Mouse (Mus musculus) layer of hippocampus, adult 9-10 months (tissue): ENCODE measurements around the gene Pnrc2.

Experiments
- DNase-seq: peaks from one replicate; pipeline ENCODE4 v3.0.0; 2022; ENCODE audit warnings: low spot score

Gene Pnrc2

DNA sequence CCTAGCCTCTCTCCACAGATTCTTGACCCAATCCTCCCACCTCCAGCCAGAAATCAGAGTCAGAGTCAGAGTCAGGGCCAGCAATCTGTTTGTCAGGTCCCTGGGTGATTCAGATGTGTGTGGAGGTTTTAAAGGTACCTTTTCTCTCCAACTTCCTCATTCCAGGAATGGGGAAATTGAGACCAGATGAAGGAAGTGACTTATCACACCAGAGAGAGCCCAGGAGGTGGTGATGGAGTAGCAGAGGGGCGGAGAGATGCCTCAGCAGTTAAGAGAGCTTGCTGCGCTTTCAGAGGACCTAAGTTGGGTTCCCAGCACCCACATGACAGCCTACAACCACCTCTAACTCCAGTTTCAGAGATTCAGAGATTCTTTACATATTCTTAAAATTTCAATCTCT lies 17.9 kb upstream of the Pnrc2 start:
- no peak for DNase-seq

DNA sequence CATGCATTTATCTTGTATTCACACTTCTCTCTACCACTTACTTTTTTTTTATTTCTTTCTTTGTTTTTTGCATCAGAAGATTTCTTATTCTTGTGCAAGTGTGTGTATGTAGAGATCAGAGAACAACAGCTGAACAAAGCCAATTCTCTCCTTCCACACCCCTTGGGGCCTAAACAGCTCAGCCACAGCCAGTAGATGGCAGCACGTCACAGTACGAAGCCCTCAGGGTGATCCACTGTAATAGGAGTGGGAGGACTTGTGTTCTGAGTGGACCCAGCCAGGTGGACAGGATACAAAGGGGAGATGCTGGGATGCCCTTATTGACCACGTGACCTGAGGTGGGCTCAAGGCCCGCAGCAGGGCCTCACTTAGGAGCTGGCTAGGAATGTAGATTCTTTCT lies 16.2 kb upstream of the Pnrc2 start:
- no peak for DNase-seq

DNA sequence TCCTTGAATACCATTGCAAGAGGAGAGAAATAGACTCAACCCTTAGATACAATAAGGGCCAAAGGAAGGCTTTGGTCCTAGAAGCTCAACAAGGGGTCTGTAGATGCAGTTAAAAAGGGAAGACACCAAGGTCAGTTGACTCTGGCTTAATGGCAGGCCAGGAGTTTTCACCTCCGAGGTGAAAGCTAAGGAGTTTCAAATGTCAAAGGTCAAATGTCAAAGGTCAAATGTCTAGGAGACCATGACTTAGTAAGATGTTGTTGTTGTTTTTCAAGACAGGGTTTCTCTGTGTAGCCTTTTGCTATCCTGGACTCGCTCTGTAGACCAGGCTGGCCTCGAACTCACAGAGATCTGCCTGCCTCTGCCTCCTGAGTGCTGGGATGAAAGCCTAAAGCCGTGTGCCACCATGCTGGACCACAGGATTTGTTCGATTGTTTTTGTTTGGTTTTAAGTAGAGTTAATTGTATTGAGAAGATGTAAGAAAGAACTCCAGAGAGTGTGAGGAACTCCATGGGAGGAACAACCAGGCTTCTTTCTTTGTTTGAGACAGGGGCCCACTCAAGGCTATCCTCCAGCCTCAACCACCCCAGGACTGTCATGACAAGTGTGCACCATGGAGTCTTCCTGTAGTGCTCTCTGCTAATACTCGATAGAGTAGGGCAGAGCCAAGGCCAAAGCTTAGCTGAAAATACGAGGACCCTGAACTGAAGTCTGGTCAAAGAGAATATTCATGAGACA lies 15.7 kb upstream of the Pnrc2 start:
- no peak for DNase-seq

DNA sequence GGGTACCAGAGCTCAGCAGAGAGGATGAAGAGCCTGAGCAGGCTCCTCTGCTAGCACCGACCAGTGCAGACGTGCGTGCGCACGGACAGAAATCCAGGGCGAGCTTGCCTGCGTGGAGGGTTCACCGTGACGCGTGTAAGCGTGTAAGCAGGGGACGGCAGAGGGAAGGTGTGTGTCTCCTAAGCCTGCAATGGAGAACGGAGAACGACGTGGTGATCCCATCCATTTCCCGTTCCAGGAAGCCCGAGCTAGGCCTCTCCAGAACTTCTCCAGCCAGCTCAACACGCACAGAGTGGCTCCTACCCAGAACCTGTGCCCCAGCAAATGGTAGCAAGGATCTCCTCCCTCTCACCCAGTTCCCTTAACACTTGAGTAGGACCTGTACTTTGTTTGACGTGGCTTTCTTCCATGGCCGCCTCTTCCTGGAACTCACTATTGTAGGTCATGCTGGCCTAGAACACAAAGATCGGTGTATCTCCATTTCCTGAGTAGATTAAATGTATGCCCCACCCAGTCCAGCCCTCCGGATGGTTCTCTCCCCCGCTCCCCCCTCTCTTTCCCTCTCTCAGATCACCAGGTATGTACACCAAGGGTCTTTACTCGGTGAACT lies 14.9 kb upstream of the Pnrc2 start:
- DNase-seq, result no peak

DNA sequence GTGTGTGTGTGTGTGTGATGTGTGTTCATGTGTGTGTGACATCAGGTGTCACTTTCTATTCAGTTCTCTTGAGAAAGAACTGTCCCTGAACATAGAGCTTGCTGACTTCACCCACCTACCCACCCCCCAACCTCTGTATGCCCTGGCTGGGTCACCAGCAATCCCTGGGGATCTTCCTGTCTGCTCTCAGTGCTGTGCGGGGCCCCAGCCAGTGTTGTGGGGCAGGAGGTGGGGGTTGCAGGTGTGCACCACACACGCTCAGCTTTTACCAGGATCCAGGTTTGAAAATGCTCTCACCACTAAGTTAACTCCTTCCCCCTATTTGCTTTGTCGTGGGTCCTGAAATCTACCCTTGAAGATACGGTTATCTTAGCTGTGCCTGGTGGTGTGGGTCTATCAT lies 12.5 kb upstream of the Pnrc2 start:
- DNase-seq, result no peak

DNA sequence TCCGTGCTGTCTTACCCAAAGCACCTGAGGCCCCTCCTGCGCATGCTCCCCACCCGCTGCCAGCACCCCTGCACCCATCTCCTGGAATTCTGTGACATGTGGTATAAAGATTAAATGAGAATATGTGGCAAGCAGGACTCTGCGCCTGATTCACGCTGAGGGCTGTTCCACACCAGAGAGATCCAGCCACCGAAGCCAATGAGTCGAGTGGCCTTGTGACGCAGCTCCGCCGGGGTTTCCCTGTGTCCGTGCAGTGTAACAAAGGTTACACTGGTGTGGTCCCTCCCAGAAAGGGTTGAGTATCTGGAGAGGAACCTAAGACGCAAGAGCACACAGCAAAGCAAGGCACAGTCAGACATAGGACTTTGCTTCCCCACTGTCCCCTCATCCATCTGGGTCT lies 12.0 kb upstream of the Pnrc2 start:
- DNase-seq, result no peak

DNA sequence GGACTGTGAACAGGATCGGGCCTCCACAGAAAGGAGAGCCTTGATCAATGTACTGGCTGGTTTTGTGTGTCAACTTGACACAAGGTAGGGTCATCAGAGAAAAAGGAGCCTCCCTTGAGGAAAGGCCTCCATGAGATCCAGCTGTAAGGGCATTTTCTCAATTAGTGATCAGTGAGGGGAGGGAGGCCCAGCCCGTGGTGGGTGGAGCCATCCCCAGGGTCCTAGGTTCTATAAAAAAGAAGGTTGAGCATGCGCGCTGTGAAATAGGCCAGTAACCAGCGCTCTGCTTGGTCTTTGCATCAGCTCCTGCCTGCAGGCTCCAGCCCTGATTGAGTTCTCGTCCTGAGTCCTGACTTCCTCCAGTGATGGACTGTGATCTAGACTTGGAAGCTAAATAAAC lies 10.9 kb upstream of the Pnrc2 start:
- DNase-seq, result no peak

DNA sequence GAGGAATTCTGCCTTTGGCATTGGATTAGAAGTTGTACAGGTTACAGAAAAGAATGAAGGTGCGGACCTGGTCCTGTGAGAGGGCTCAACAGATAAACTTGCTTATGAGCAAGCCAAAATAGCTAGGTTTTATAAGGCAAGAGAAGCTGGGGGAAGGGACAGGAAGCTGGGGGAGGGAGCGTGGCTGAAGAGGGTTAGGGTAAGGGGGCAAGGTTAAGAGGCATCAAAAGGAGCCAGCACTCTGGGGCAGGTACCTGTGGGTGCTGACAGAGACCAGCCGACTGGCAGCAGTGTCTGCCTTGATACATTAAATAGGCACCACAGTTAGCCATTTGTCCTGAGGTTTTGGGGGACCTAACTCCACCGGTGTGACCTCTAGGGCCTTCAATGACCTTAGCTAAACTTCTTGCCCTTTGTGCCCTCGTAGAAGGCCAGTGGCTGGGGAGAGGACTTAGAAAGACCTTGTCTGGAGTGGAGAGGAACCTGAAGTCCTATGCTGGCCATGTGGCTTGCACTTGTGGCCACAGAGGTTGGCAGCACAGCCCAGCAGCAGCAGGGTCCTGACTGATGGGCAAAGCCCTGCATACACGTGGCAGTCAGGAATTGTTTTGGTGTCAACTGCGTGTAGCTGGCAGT lies 10.3 kb upstream of the Pnrc2 start:
- DNase-seq, result no peak

DNA sequence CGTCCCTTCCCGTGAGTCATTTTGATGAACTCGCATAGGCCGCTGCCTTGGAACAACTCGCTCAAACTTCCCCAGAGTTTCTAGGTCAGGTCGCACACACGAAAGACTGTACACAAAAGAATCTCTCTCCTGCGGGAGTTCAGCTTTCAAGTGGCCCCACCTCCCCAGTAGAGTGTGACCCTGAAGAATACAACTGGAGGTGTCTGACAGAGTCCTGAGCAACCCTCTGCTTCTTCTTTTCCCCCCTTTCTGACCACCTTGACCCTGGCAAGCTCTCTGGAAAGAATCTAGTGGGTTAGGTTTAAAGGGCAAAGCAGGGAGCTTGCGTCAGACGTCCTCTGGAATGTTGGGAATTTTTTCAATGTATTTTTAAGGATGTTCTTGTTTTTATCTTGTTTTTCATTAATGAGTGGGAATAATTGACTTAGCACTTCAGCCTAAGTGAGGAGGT lies 9.8 kb upstream of the Pnrc2 start:
- no peak for DNase-seq

DNA sequence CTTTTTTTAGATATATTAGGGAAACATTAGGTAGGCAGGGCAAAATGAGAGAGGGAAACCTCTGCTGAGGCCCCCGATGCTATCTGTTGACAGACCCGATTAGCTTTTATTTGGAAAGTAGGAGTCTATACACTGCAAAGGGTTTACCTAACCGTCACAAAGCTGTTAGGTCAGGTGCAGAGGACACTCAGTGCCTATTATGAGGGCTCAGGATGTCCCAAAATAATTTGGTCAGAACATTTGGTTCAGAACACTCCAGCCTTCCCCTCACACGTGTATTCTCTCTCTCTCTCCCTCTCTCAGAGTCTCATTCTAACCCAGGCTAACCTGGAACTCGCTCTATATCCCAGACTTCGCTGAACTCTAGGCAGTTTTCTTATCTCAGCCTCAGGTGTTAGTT lies 8.4 kb upstream of the Pnrc2 start:
- no peak for DNase-seq

DNA sequence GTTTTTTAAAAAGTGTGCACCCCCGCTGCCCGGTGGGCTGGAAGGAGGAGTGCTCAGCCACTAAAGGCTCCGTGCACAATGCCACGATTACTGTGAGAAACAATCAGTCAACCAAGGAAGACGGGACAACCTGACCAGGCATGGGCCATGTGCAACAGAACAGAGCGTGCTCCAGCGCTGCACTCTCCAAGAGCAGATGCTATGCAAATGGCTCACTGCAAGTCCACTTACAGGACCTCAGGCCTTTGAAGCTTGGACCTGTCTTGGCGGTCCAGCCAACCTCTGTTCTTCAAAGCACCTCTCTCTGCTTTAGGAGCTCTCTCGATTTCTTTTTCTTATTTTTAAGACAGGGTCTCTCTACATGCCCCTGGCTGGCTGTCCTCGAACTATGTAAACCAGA lies 6.9 kb upstream of the Pnrc2 start:
- no peak for DNase-seq

DNA sequence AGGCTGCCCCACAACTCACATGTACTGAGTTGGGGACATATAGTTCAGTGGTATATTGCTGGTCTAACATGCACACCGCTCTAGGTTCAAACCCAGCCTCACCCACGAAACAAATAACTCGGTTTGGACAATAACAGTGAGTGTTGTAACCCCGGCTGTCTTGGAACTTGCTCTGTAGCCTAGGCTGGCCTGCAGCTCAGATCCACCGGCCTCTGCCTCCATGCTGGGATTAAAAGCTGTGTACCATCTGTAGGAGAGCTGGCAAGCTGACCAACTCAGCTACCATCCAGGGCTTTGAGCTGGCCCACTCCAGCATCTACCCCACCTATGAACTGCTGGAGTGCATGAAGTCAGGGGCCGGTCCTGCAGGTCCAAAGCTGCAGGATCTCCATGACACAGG lies 6.4 kb upstream of the Pnrc2 start:
- no peak for DNase-seq

DNA sequence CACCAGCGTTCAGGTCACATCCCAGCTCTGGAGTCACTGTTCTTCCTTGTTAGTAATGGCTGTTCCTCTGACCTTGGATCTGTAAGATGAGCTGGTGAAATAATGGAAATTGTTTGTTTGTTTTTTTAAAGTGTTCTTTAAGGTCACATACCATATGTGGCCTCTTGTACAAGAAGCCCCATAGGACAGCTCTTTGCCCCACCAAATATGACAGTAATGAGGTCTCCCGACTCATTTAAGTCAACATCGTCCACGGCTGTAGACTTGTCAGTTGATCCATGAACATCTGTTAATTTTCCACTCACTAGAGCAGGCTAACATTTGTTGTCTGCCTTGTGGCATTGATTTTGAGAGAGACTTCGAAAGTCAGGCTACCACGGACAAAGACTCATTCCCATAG lies 5.4 kb upstream of the Pnrc2 start:
- DNase-seq, result no peak

DNA sequence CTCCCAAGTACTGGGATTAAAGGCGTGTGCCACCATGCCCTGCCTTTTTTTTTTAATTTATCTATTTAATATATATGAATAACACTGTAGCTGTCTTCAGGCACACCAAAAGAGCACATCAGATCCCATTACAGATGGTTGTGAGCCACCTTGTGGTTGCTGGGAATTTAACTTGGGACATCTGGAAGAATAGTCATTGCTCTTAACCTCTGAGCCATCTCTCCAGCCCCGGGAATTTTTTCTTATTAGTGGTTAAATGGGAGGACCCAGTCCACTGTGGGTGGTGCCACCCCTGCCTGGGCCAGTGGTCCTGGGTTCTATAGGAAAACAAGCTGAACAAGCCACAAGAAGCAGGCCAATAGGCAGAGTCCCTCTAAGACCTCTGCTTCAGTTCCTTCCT lies 4.1 kb upstream of the Pnrc2 start:
- DNase-seq, result no peak

DNA sequence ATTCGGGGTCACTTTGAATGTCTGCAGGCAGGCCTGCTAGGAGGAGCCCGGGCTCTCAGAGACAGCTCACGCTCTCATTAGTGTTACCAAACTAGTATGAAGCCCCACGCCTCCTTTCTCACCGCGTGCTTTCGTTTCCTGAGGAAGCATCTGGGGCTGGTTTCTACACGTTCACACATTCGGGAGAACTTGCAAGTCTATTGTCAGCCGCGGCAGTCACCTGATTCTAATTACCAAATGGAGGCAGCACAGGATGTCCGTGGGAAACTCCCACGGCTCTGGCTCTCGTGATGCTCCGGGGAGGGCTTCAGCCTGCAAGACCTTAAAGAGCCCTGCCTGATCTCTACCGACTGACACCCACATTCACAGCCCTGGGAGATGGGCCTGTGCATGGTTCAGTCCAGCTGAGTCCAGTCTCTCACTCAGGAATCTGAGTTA lies 3.0 kb upstream of the Pnrc2 start:
- peak; percentile 63 for DNase-seq

DNA sequence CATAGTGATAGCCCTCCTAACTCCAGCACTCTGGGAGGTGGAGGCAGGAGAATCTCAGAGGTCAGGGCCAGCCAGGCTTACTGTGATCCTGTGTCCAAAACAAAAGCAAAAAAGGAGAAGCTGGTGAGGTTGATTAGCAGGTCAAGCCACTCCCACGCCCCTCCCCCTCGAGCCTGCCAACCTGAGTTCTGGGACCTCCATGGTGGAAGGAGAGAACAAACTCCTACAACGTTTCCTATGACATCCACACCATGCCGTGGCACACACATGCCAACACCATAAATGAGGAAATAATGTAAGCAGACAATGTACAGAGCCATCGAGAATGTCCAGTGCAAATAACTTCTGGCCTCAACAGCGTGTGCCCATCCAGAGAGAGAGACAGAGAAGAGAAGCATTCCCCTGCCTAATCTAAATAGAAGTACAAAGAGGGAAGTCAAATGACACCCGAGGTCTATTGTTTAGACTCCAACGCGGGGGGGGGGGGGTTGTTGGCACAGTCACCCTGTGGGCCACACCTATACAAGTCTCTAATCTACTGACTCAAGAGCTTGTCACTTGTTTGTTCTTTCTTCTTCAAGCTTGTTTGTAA lies 2.4 kb upstream of the Pnrc2 start:
- no peak for DNase-seq

DNA sequence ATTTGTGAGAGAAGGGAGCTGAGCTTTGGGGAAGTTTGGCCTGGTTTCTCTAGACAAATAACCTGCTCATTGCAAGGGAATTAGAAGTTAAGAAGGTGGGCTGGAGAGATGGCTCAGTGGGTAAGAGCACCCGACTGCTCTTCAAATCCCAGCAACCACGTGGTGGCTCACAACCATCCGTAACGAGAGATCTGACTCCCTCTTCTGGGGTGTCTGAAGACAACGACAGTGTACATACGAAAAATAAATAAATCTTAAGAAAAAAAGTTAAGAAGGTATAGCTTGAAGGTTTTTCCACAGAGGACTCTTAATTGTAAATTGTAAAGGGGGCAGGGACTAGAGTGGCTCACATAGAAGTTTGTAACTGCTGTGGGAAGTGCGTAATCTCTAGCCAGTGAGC lies 1.9 kb upstream of the Pnrc2 start:
- DNase-seq, result no peak

DNA sequence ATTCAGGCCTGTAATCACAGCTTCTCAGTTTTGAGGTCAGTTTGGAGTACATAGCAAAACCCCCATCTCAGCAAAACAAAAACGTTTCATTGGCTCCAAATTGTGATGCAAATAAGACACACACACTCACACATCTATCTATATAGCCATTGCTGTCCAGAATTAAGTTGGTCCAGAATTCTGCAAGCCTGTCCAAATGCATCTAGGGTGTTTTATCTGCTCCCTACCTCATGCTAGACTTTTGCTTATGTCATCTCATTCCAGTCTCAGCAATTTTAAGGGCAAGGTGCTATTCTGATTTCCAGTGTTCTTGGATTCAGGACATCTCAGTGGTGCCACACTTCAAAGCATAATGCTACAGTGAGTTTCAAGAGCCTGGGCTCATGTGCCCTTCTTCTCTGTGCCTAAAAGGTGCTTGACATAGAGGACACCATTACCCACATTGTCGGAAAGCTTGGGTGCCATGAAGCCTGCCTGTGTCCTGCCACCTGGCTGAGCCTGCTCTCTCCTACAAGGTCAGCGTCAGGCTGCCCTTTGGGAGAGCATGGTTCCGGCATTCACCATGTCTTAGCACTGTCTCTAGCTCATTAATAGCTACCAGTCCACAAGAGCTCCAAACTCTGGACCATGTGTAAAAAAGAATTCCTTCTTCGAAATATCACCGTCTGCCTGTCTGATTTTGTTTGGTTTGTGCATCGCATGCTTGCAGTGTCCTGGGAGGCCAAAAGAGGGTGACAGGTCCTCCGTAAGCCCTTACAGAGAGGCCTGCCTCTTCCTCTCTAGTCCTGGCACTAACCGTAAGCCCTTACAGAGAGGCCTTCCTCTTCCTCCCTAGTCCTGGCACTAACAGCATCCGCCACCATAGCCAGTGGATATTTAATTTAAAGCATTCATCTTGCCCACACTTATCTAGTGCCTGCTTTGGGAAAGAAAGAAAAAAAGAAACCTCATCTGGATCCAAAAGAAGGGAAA lies 1.2 kb upstream of the Pnrc2 start:
- DNase-seq, result no peak

DNA sequence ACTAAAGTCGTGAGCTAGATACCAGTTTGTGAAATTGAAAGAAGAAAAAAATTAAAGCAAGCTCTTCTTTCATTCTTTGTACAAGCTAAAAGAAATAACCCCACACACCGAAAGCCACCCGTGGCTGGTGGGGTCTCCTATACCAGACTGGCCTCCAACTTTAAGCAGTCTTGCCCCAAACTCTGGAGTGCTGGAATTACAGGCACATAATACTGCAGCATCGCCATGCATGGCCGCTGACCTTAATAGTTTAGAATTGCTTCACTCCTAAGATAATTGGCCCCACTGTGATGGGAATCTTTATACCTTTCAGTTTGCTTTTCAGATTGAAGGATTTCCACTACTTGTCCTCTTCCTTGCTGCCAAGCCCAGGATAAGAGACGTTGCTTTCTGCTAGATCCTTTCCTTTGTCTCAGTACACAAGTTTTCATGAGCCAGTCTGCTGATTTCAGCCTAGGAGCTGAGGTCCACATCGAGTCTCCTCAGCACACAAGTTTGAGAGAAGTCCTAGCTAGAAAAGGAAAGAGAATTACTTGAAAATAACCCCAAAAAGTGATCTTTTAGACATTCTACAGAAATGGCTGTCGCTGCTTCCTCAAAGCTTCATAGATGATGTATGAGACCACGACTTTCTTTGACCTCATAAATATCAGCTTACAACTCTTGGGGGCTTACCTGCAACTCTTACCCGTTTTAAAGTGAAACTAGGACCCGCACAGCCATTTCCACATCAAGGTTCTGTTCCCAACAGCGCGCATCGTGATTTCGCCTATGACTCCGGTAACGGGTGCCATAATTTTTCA lies 860 bp downstream of the Pnrc2 start:
- no peak for DNase-seq

DNA sequence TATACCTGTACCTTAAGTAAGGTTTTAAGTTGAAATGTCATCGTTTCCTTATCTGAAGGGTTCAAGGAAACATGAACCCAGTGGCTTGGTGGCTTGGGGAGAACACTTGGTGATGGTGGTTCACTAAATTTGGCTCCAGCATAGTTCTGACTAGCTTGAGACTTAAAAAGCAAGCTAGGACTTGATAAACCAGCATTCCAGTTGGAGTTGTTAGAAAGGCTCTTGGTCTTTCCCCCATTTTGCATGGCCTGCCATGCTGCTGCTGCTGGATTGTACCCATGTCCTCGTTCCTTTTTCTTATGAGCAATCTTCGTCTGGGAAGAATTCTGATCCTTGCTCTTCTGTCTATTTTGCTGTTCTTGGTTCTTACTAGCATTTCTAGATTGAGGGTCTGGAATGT lies 1.6 kb downstream of the Pnrc2 start:
- DNase-seq, result no peak
